In genomic region chr12:56508413-56508812, GRCm38 (mm10) we compare ENCODE assay signal across 26 mouse cellular contexts. TPM values are rescaled to one million over a fixed set of nuclear protein-coding genes. Genes with fewer than 3 reads are reported as not detected.
"Had no signal": no experiment of that assay in that cellular context is flagged by ENCODE, and none has a peak within 500 bp of the region (broad histone marks: within the 10 kb centered on the region; RNA-seq: fewer than 3 reads in every experiment).

No protein-coding gene starts in this region.

- H3K4me3 ChIP-seq: lung, embryonic 15.5 days; midbrain, embryonic 10.5 days; midbrain, embryonic 12.5 days; myocyte; neural tube, embryonic 13.5 days; neural tube, embryonic 15.5 days had no signal

- H3K4me1 ChIP-seq: lung, embryonic 15.5 days; midbrain, embryonic 12.5 days; neural tube, embryonic 13.5 days; neural tube, embryonic 15.5 days had no signal

- H3K36me3 ChIP-seq: midbrain, embryonic 10.5 days; midbrain, embryonic 12.5 days; neural tube, embryonic 13.5 days; neural tube, embryonic 15.5 days had no signal

- H3K27me3 ChIP-seq: lung, embryonic 15.5 days had no signal

- H3K9ac ChIP-seq: liver, embryonic 14.5 days; lung, embryonic 15.5 days; midbrain, embryonic 12.5 days; neural tube, embryonic 13.5 days; neural tube, embryonic 15.5 days had no signal

- ATAC-seq: midbrain, embryonic 16.5 days had no signal

- H3K4me2 ChIP-seq: lung, embryonic 15.5 days; midbrain, embryonic 12.5 days; neural tube, embryonic 13.5 days; neural tube, embryonic 15.5 days had no signal

- H3K9me3 ChIP-seq: lung, embryonic 15.5 days; midbrain, embryonic 10.5 days; midbrain, embryonic 12.5 days; neural tube, embryonic 13.5 days; neural tube, embryonic 15.5 days had no signal

- DNase-seq: lung, adult 18-20 months; lung, postnatal 4 days; retina, postnatal 1 day; right cerebral cortex, adult 18-20 months; right cerebral cortex, postnatal 25 days; right cerebral cortex, postnatal 4 days; spleen, adult 18-20 months; thymus, adult 18-20 months; thymus, postnatal 14 days; thymus, postnatal 36 days had no signal

- H3K27ac ChIP-seq: liver, embryonic 14.5 days; lung, embryonic 15.5 days; midbrain, embryonic 10.5 days; midbrain, embryonic 12.5 days; neural tube, embryonic 13.5 days; neural tube, embryonic 15.5 days had no signal

RNA-seq across cellular contexts. Expression of gene Nkx2-1, which starts 28.3 kb away (rescaled TPM):
- total RNA-seq: megakaryocyte, adult 5-6 weeks; megakaryocyte-erythroid progenitor cell, adult 5-6 weeks had no signal
- polyA plus RNA-seq: liver, embryonic 14.5 days; liver, embryonic 16.5 days; myocyte; neural tube, embryonic 11.5 days; neural tube, embryonic 15.5 days; small intestine, adult 2 months; stomach, embryonic 14.5 days; stomach, embryonic 16.5 days; thymus, postnatal 0 days had no signal
